Mouse (Mus musculus) megakaryocyte, embryonic 14.5 days (primary cell): ENCODE results near the gene Tnk1.

Experiments used
- FLI1 ChIP-seq: IDR thresholded peaks from 2 replicates; pipeline ENCODE4 v1.6.1; 2012; ENCODE audit warnings: low read length, inconsistent platforms, mixed read lengths
- GATA1 ChIP-seq: IDR thresholded peaks from 3 replicates; pipeline ENCODE4 v1.6.1; 2012; ENCODE audit warnings: mixed read lengths, low read length, inconsistent platforms, borderline replicate concordance

DNA sequence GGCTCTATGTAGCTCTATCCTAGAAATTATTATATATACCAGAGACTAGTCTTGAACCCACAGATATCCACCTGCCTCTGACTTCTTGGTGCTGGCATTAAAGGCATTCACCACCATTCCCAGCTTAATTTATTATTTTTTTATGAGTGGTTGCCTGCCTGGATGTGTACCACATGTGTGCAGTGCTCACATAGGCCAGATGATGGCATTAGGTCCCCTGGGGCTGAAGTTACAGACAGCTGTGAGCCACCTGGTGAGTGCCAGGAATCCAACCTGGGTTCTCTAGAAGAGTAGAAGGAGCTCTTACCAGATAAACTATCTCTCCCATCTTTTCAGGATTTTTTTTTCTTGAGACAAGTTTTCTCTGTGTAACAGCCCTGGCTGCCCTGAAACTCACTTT is 48.2 kb downstream of the Tnk1 start:
- TF ChIP-seq GATA1 (no peak), FLI1 (no peak)
